Mouse (Mus musculus): ENCODE measurements around the gene Nlrc4.

DNA sequence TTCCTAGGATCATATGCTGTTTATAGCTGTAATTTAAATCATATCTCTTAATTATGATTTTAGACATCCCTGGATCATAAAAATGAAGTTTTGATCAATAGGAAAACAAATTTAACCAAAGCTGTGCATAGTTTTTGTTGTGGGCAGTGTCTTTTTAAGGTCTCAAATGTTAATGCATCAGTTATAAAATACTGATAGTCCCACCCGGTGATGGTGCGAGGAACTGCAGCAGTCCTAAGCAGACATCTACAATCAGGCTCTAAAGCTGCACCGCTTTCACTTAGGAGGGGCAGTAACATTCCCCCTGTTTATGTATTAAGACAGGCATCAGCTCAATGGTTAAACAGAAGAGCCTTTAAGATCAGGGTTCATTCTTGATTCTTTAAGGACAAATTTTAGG lies 69.1 kb downstream of the Nlrc4 start:
- TF ChIP-seq CTCF (IDR thresholded peaks at IDR 0.05; ENCODE audit: low read depth) (peak; percentile 46), EP300 (optimal IDR thresholded peaks at IDR 0.05) (no peak)

Measured in stomach, postnatal 0 days (tissue).